Mouse (Mus musculus) thymus, adult 2 months (tissue): ENCODE data around the gene Kdm4b. TPM values are rescaled to one million over a fixed set of nuclear protein-coding genes. Genes with fewer than 3 reads are reported as not detected.

ENCODE experiments used
- DNase-seq: peaks from one replicate; pipeline ENCODE4 v3.0.0; 2021
- H3K27ac ChIP-seq: fragments of 200-500 bp; 2 replicates; pipeline ENCODE4 v1.5.1; 2012; ENCODE audit warnings: low read length, control low read depth; ENCODE audit not compliant: control insufficient read depth, insufficient read depth
- H3K27me3 ChIP-seq: fragments of 200-500 bp; 2 replicates; pipeline ENCODE4 v1.6.1; 2012; ENCODE audit warnings: mild to moderate bottlenecking, low read length, moderate library complexity, mixed read lengths; ENCODE audit not compliant: control insufficient read depth, insufficient read depth
- H3K36me3 ChIP-seq: fragments of 200-500 bp; 2 replicates; pipeline ENCODE4 v1.6.1; 2012; ENCODE audit warnings: mild to moderate bottlenecking, low read length, moderate library complexity; ENCODE audit not compliant: control insufficient read depth, insufficient read depth
- H3K4me1 ChIP-seq: fragments of 200-500 bp; replicated peaks from 2 replicates; pipeline ENCODE4 v1.6.1; 2012; ENCODE audit warnings: low read length; ENCODE audit not compliant: control insufficient read depth, insufficient read depth
- H3K4me3 ChIP-seq: fragments of 200-500 bp; 2 replicates; pipeline ENCODE4 v1.5.1; 2012; ENCODE audit warnings: mild to moderate bottlenecking, low read length, control low read depth, moderate library complexity; ENCODE audit not compliant: control insufficient read depth, insufficient read depth
- CTCF ChIP-seq: fragments of 200-500 bp; IDR thresholded peaks from 2 replicates; pipeline ENCODE4 v1.5.1; 2012; ENCODE audit warnings: mild to moderate bottlenecking, control low read depth, low read length, moderate library complexity, borderline replicate concordance; ENCODE audit not compliant: control insufficient read depth, poor library complexity, insufficient read depth; ENCODE audit errors: extremely low read depth
- POLR2A ChIP-seq: fragments of 200-500 bp; IDR thresholded peaks from 2 replicates; pipeline ENCODE4 v1.6.1; 2012; ENCODE audit warnings: mild to moderate bottlenecking, low read length, control low read depth, moderate library complexity; ENCODE audit not compliant: control insufficient read depth, poor library complexity, insufficient read depth; ENCODE audit errors: extremely low read depth
- WGBS: fragments of 180-500 bp; shearing (Covaris S2); methylation state at CpG from one replicate; pipeline ENCODE4 v1.1.7; 2018; 5-methylcytosine and 5-hydroxymethylcytosine counted together
- polyA plus RNA-seq: library from polyadenylated mRNA; depleted of rRNA; stranded (reverse); fragments of >200 nt; gene quantifications from 2 replicates; pipeline ENCODE4 v1.2.3, GENCODE M21; 2012

The Kdm4b gene
- polyA plus RNA-seq, 1 experiment = 94.1 TPM

- Histone ChIP-seq H3K27me3 (no peaks in the 10 kb centered on the region), H3K4me1 (no peaks in the 10 kb centered on the region), H3K4me3 (no peak overlapping the region), H3K27ac (no peak overlapping the region), H3K36me3 (peaks cover 4% of the 10 kb centered on the region; the same call in 1 of the 2 replicates)
- no peak for DNase-seq
- WGBS = 89% methylated on average over 6 of the region's 6 CpGs
- TF ChIP-seq CTCF (no peak), POLR2A (no peak)
Observed at GRCm38 (mm10) chr17:56379281-56379834, 53.5 kb downstream of the Kdm4b start.

DNA sequence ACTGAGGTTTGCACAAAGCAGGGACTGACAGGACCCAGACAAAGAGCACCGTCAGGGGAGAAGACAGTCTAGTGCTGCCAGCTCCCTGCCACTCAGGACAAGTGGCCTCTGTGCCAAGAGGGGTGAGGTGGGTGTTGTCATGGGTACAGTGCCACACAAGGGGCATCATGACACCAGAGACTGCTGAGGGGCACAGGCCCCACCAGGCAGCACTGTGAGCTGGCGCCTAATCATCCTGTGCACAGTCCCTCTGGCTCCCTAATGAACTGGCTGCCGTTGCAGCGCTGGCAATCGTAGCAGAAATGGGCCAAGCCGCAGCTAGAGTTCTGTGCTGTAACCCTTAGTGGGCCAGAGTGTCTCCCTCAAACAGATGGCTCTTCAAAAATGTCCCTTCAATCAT is 54.4 kb downstream of the Kdm4b start:
- no peak overlapping the region for H3K27ac ChIP-seq
- 95% methylated on average over 6 of the region's 6 CpGs for WGBS
- H3K4me1 ChIP-seq = no peaks in the 10 kb centered on the region
- TF ChIP-seq POLR2A = no peak
- TF ChIP-seq CTCF = no peak
- H3K36me3 ChIP-seq = peaks cover 4% of the 10 kb centered on the region; the same call in 1 of the 2 replicates
- DNase-seq = no peak
- no peak overlapping the region for H3K4me3 ChIP-seq
- H3K27me3 ChIP-seq = no peaks in the 10 kb centered on the region

GRCm38 (mm10) chr17:56381183-56381582 is 55.3 kb downstream of the Kdm4b start:
- H3K27me3 ChIP-seq = no peaks in the 10 kb centered on the region
- TF ChIP-seq POLR2A (no peak), CTCF (no peak)
- H3K36me3 ChIP-seq = peaks cover 4% of the 10 kb centered on the region; the same call in 1 of the 2 replicates
- no peak for DNase-seq
- H3K27ac ChIP-seq = no peak overlapping the region
- H3K4me3 ChIP-seq = no peak overlapping the region
- H3K4me1 ChIP-seq = no peaks in the 10 kb centered on the region
- 95% methylated on average over 5 of the region's 5 CpGs for WGBS

DNA sequence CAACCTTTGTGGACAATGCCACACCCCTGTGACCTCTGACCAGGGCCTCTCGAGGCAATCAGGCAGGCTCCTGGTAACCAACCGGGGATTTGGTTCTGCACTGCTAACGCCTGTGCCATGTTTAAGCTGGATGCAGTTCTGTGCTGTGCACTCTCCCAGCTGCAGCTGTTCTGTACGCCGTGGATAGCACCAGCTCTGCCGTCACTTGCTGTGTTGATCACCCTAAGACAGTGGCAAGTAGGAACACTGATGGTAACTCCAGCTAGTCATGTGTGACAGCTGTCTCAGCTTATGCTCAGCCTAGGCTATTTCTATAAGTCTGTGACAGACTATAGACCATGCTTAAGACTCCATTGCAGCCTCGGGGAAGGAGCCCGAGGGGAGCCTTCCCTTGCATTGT is 57.1 kb downstream of the Kdm4b start:
- H3K27me3 ChIP-seq = no peaks in the 10 kb centered on the region
- H3K36me3 ChIP-seq = peaks cover 4% of the 10 kb centered on the region; the same call in 1 of the 2 replicates
- DNase-seq = no peak
- no peak overlapping the region for H3K4me3 ChIP-seq
- 96% methylated on average over 8 of the region's 8 CpGs for WGBS
- H3K4me1 ChIP-seq = no peaks in the 10 kb centered on the region
- no peak overlapping the region for H3K27ac ChIP-seq
- TF ChIP-seq CTCF = no peak
- TF ChIP-seq POLR2A = no peak

- TF ChIP-seq CTCF (no peak), POLR2A (no peak)
- no peaks in the 10 kb centered on the region for H3K4me1 ChIP-seq
- H3K36me3 ChIP-seq = peaks cover 9% of the 10 kb centered on the region; the same call in 1 of the 2 replicates
- 95% methylated on average over 6 of the region's 6 CpGs for WGBS
- H3K4me3 ChIP-seq = no peak overlapping the region
- H3K27me3 ChIP-seq = no peaks in the 10 kb centered on the region
- no peak for DNase-seq
- no peak overlapping the region for H3K27ac ChIP-seq
Observed at GRCm38 (mm10) chr17:56384903-56385302, 59.0 kb downstream of the Kdm4b start.

DNA sequence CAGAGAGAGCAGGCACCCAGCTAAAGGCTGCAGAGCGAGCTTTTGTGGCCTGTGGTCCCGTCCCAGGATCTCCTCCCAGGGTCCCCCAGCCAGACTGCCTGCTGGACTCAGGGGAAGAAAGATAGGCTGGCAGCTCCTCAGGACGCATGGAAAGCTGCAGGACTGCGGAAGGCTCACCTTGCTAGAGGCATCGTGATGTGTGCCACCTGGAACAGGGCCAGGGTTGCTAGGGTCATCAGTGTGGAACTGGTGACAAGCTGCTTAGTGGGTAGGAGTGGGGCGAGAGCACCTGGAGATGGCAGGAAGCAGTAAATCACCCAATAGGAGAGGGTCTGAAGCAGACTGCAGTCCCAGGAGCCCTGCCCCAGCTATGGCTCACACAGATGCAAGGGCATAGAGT is 61.8 kb downstream of the Kdm4b start:
- WGBS = 96% methylated on average over 6 of the region's 6 CpGs
- TF ChIP-seq POLR2A (no peak), CTCF (no peak)
- H3K27ac ChIP-seq = no peak overlapping the region
- no peaks in the 10 kb centered on the region for H3K27me3 ChIP-seq
- H3K36me3 ChIP-seq = peaks cover 11% of the 10 kb centered on the region; the same call in 1 of the 2 replicates
- no peak for DNase-seq
- H3K4me1 ChIP-seq = no peaks in the 10 kb centered on the region
- no peak overlapping the region for H3K4me3 ChIP-seq

DNA sequence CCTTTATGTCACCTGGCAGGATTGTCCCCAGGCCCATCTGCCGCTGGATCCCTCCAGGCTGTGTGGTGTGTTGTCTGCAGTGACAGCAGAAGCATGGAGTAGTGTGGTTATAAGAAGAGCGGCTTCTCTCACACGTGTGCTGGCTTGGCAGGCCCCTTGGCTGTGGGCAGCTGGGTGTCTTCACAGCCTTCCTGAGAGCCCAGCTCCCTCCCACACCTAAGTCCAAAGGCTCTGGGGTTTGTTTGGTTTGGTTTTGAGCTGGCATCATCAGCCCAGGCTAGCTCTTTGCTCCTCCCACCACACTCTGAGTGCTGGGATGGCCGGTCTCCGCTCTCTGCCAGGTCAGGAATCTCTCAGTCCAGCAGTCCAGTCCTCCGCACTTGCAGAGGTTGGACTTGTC is 67.4 kb downstream of the Kdm4b start:
- WGBS = 95% methylated on average over 6 of the region's 6 CpGs
- peaks cover 16% of the 10 kb centered on the region; the same call in 1 of the 2 replicates for H3K36me3 ChIP-seq
- no peak overlapping the region for H3K27ac ChIP-seq
- no peaks in the 10 kb centered on the region for H3K4me1 ChIP-seq
- H3K4me3 ChIP-seq = no peak overlapping the region
- no peaks in the 10 kb centered on the region for H3K27me3 ChIP-seq
- no peak for TF ChIP-seq CTCF
- TF ChIP-seq POLR2A = no peak
- no peak for DNase-seq
